Mouse (Mus musculus) lung, embryonic 16.5 days (tissue): ENCODE results near the gene Nit1. TPM values are rescaled to one million over a fixed set of nuclear protein-coding genes. Genes with fewer than 3 reads are reported as not detected.

Experiments
- ATAC-seq: fragments of 200-750 bp; cut with Nextera tagmentation; 2 replicates; pipeline ENCODE4 v1.8.0; 2017; ENCODE audit warnings: low read depth, mild to moderate bottlenecking, moderate library complexity
- H3K27ac ChIP-seq: fragments of 300-500 bp; sonication (generic); 2 replicates; pipeline ENCODE4 v1.5.1; 2014; ENCODE audit warnings: mild to moderate bottlenecking, control low read depth, low read length
- H3K27me3 ChIP-seq: fragments of 300-500 bp; sonication (generic); 2 replicates; pipeline ENCODE4 v1.6.1; 2014; ENCODE audit warnings: low read depth, low read length, mixed read lengths; ENCODE audit not compliant: control insufficient read depth, insufficient read depth
- H3K36me3 ChIP-seq: fragments of 300-500 bp; sonication (generic); 2 replicates; pipeline ENCODE4 v1.6.1; 2014; ENCODE audit warnings: low read length; ENCODE audit not compliant: control insufficient read depth, insufficient read depth
- H3K4me1 ChIP-seq: fragments of 300-500 bp; sonication (generic); replicated peaks from 2 replicates; pipeline ENCODE4 v1.6.1; 2014; ENCODE audit warnings: low read length, mixed read lengths; ENCODE audit not compliant: control insufficient read depth, insufficient read depth
- H3K4me2 ChIP-seq: fragments of 300-500 bp; sonication (generic); 2 replicates; pipeline ENCODE4 v1.6.1; 2014; ENCODE audit warnings: low read depth, low read length, control low read depth
- H3K4me3 ChIP-seq: fragments of 300-500 bp; sonication (generic); 2 replicates; pipeline ENCODE4 v1.5.1; 2014; ENCODE audit warnings: mild to moderate bottlenecking, low read length, control low read depth
- H3K9ac ChIP-seq: fragments of 300-500 bp; sonication (generic); 2 replicates; pipeline ENCODE4 v1.6.1; 2014; ENCODE audit warnings: low read length, control low read depth
- H3K9me3 ChIP-seq: fragments of 300-500 bp; sonication (generic); 2 replicates; pipeline ENCODE4 v1.6.1; 2016; ENCODE audit warnings: low read length; ENCODE audit not compliant: control insufficient read depth
- WGBS: fragments of 180-500 bp; shearing (Covaris S2); extraction: QIAGEN DNeasy Blood & Tissue Kit; methylation state at CpG from one replicate; pipeline ENCODE4 v1.1.7; 2014; 5-methylcytosine and 5-hydroxymethylcytosine counted together
- polyA plus RNA-seq: library from polyadenylated mRNA; unstranded; fragments of >200 nt; fragmentation: Nextera tagmentation; extraction: Ambion mirVana; gene quantifications from 2 replicates; pipeline ENCODE4 v1.2.1, GENCODE M21; 2015

Gene Nit1
- polyA plus RNA-seq, 1 experiment from 2014 or later, result 43.5 TPM

DNA sequence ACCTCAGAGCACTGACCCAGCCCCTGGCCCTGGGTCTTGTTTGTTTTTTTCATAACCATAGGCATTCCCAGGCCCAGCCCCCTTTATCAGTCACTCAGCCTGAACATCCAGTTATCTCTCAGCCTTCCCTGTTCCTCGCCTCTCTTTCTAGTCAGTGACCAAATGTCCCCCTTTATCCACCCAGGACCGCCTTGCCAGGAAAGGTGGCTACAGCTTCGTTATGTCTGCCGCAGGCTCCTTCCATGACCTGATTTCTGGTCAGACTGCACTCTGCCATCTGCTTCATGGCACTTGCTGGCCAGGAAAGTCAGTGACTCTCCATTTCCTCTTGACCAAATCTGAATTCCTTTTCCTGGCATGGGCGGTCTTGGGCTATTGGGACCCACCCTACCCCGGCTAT, 32.9 kb upstream of the Nit1 start:
- Histone ChIP-seq H3K4me2 (no peak overlapping the region), H3K9ac (no peak overlapping the region), H3K36me3 (no peaks in the 10 kb centered on the region), H3K27me3 (peaks cover 2% of the 10 kb centered on the region; the same call in 1 of the 2 replicates), H3K9me3 (no peaks in the 10 kb centered on the region), H3K4me1 (peaks cover 14% of the 10 kb centered on the region), H3K4me3 (no peak overlapping the region), H3K27ac (no peak overlapping the region)
- WGBS, result 81% methylated on average over 6 of the region's 6 CpGs
- no peak for ATAC-seq

DNA sequence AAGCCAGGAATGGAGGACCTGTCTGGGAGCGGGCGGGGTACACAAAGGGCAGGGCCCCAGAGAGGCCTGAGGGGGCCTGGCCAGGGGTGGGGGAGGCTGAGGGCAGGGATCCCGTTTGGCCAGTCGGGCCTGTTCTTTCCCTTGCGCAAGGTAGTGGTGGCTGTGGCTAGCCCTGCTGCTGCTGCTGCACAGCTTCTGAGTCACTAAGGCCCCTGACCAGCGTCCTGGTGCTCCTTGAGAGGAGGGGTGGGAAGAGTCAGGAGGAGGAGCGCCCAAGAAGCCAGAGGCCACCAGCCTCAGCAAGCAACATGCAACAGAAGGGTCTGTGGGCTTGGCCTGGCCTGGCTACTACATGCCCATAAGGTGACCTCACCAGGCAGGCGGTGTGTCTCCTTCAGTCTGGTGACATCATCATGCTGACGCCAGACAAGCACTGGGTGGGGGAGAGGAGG, 30.2 kb upstream of the Nit1 start:
- peak; percentile 87 for ATAC-seq
- Histone ChIP-seq H3K9me3 (no peaks in the 10 kb centered on the region), H3K4me2 (peak overlapping the region; percentile 19; the same call in 1 of the 2 replicates), H3K27me3 (peaks cover 2% of the 10 kb centered on the region; the same call in 1 of the 2 replicates), H3K4me3 (no peak overlapping the region), H3K27ac (peak overlapping the region; percentile 47; the same call in 1 of the 2 replicates), H3K4me1 (peaks cover 16% of the 10 kb centered on the region), H3K36me3 (no peaks in the 10 kb centered on the region), H3K9ac (no peak overlapping the region)
- 33% methylated on average over 9 of the region's 9 CpGs for WGBS

DNA sequence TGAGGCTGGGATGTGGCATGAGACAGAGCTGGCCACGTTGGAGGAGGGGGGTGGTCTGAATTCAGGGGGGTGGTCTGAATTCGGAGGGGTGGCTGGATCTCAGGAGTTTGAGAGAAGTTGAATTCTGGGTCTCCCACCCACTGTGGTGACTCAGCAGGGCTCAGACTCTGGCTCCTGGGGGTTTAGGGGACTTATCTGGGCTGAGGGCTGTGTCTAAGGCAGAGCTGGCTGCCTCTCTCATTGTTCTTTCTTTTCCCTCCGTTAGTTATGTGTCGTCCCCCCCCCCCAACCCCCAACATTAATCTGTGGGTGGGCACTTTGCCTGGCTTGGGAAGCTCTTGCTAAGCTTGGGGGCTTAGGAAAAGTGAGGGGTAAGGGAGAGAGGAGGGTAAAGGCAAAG, 28.5 kb upstream of the Nit1 start:
- WGBS, result 8% methylated on average over 4 of the region's 4 CpGs
- Histone ChIP-seq H3K27me3 (no peaks in the 10 kb centered on the region), H3K27ac (no peak overlapping the region), H3K4me1 (peaks cover 11% of the 10 kb centered on the region; the same call in 1 of the 2 replicates), H3K9me3 (no peaks in the 10 kb centered on the region), H3K9ac (no peak overlapping the region), H3K4me3 (no peak overlapping the region), H3K4me2 (no peak overlapping the region), H3K36me3 (no peaks in the 10 kb centered on the region)
- no peak for ATAC-seq

DNA sequence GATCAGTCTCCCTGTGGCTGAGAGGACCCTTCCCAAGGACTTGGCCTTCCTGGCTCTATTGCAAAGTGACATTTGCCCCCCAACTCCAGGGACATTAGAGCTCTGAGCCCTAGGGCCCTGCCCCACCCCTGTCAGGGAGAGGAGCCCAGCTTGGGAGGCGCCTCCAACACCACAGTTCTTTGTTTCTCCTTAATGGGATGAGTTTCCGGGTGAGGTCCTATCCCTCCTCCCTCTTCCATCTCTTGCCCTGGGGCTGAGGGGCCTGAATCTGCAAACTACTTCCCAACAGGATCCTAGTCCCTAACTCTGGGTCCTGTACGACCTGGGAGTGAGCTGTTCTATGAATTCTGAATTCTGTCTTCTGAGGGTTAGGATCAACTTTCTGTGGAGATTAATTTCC, 27.4 kb upstream of the Nit1 start:
- no peak overlapping the region for H3K9ac ChIP-seq
- no peak overlapping the region for H3K4me3 ChIP-seq
- no peak for ATAC-seq
- peaks cover 11% of the 10 kb centered on the region; the same call in 1 of the 2 replicates for H3K4me1 ChIP-seq
- no peak overlapping the region for H3K27ac ChIP-seq
- H3K27me3 ChIP-seq, result no peaks in the 10 kb centered on the region
- H3K36me3 ChIP-seq, result no peaks in the 10 kb centered on the region
- no peaks in the 10 kb centered on the region for H3K9me3 ChIP-seq
- no peak overlapping the region for H3K4me2 ChIP-seq
- WGBS, result 67% methylated on average over 3 of the region's 3 CpGs

DNA sequence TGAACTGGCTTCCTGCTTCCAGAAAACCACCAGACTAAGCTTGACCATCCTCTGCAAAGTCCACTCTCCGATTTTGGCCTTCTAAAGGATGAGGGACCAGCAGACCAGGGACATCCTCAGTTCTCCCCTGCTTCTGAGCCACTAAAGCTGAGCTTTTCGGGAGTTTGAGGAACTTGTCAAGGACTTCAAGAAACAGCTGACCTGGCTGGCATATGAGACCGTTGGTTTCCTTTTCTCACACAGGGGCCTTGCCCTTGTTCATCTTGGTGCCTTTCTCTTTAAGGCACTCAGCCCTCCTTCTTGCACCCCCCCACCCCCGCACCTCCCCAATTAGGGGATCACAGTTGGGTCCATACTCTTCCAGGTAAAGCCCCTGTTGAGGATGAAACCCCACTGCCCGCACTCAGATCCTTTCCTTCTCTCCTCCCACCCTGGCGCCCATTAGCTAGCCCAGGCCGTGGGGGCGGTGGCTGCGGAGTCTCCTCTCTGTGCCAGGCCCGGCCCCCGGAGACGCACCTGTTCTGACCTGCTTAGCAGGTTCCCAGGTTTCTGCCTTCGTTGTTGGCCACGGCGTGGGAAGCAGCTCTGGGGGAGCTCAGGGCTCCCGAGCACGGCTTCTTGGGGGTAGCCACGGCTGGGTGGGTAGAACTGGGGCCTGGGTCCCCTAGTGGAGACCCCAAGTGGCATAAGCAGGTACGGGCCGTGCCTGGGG, 24.6 kb upstream of the Nit1 start, which contains the start of gene Nectin4:
Gene Nectin4 (plus strand): TSS at position 255 of the 712 bp plus-strand sequence.
- 24% methylated on average over 20 of the region's 20 CpGs for WGBS
- peak within 1 kb of the TSS; percentile 60; the same call in 1 of the 2 replicates for H3K27ac ChIP-seq

DNA sequence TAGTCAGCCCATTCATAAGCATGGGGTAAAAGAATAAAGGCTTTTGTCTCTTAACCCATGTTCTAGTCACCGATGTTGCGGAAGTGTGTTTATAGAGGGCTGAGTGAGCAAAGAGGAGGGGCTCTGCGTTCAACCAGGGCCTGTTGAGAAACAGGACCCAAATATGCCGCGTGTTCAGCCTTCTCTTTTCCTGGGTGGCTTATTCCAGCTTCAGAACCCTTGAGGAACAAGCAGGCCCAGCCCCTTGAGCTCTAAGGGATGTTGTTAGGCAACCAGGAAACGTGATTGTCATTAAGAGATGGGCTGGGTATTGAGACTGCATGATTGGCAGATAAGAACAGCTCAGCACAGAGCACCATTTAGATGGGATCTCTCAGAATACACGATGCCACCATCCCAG, 20.5 kb upstream of the Nit1 start:
- H3K4me1 ChIP-seq, result 0 out of 2 replicates have a peak, but pooled peaks cover 2% of the 10 kb centered on the region
- H3K36me3 ChIP-seq, result no peaks in the 10 kb centered on the region
- 45% methylated on average over 7 of the region's 7 CpGs for WGBS
- H3K9me3 ChIP-seq, result no peaks in the 10 kb centered on the region
- no peak overlapping the region for H3K9ac ChIP-seq
- H3K27me3 ChIP-seq, result no peaks in the 10 kb centered on the region
- H3K4me3 ChIP-seq, result no peak overlapping the region
- no peak for ATAC-seq
- no peak overlapping the region for H3K27ac ChIP-seq
- no peak overlapping the region for H3K4me2 ChIP-seq

More for the DNA sequence above, 24.6 kb upstream of the Nit1 start, which contains the start of gene Nectin4:
- Histone ChIP-seq H3K4me3 (peak within 1 kb of the TSS; percentile 36), H3K9ac (peak within 1 kb of the TSS; percentile 63), H3K27me3 (no peaks in the 10 kb centered on the region), H3K4me1 (peaks cover 4% of the 10 kb centered on the region; the same call in 1 of the 2 replicates), H3K36me3 (no peaks in the 10 kb centered on the region), H3K4me2 (peak within 1 kb of the TSS; percentile 52), H3K9me3 (no peaks in the 10 kb centered on the region)
- peak; percentile 85 for ATAC-seq

DNA sequence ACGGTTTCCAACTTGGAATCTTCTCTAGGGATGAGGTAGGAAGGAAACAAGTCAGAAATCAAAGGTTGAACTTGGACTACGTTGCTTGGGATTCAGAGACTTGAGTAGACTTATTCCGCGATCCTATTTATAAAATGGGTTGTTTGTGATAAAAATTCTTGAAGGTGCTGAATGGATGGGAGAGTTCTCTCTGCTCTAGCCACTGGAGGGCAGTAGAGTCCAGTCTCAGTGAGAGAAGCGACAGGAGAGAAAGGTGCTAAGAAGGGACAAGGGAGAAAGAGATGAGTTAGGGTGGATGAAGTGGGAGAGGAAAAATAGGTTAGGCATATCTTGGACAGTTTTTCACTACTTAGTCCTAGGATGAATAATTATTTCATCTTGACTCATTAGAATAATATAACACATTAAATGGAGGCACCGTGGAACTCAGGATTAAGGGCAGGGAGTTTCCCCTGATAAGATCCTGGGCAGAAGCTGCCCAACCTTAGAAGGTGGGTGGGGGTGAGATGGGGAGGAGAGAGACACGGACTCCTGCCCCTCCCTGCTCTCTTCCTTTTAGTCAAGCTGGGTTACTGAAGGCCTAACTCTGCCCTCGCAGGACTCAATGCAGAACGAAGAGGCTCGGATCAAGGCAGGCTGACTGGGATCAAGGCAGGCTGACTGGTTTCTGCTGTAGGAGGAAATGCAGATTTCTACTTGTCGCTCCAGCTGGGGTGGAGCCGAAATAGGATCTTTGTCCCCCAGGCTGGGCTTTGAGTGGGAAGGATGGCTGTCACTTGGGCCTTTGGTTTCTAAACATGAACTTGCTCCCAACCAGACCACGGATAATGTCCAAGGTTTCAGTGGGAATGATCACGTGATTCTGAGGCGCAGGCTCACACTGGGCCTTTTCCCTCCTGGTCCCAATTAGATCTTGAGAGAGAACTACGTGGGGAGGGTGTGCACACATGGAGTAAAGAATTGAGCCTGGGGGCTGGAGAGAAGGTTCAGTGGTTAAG, 16.0 kb upstream of the Nit1 start:
- H3K4me3 ChIP-seq, result peak overlapping the region; percentile 53
- H3K4me1 ChIP-seq, result peaks cover 9% of the 10 kb centered on the region
- peak overlapping the region; percentile 70 for H3K9ac ChIP-seq
- no peaks in the 10 kb centered on the region for H3K27me3 ChIP-seq
- H3K4me2 ChIP-seq, result peak overlapping the region; percentile 59
- ATAC-seq, result peak; percentile 70
- 33% methylated on average over 16 of the region's 16 CpGs for WGBS
- no peaks in the 10 kb centered on the region for H3K9me3 ChIP-seq
- peaks cover 5% of the 10 kb centered on the region; the same call in 1 of the 2 replicates for H3K36me3 ChIP-seq
- 0 out of 2 replicates have a peak overlapping the region, but pooled peaks have one; percentile 11 for H3K27ac ChIP-seq

DNA sequence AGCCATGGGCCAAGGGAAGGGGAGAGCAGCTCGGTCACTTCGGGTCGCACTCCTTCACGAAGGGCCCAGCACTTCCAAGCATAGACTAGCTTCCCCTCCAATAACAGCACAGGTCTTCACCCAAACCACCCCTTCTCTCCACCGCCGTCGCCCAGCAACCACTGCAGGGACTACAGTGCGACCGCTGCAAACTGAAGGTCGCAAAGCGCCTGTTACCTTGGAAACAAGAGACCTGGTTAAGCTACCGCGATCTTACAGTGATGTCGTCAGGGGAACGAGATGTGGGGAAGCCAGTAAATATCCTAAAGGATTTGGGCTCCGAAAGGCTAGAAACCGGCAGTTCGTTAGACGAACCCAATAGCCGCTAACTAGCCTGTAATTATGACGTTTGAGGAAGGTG, 15.2 kb upstream of the Nit1 start, which contains the start of gene Klhdc9:
Gene Klhdc9 (minus strand): TSS at position 143 of the 400 bp plus-strand sequence.
- Histone ChIP-seq H3K27ac (peak within 1 kb of the TSS; percentile 32; the same call in 1 of the 2 replicates), H3K4me1 (peaks cover 9% of the 10 kb centered on the region), H3K27me3 (no peaks in the 10 kb centered on the region), H3K4me2 (peak within 1 kb of the TSS; percentile 59), H3K9ac (peak within 1 kb of the TSS; percentile 70), H3K4me3 (peak within 1 kb of the TSS; percentile 53), H3K9me3 (no peaks in the 10 kb centered on the region), H3K36me3 (peaks cover 5% of the 10 kb centered on the region; the same call in 1 of the 2 replicates)
- WGBS, result 2% methylated on average over 21 of the region's 21 CpGs
- ATAC-seq, result peak; percentile 96
